Mouse (Mus musculus): ENCODE data around the gene Actr3. TPM values are rescaled to one million over a fixed set of nuclear protein-coding genes. Genes with fewer than 3 reads are reported as not detected.

Actr3 gene
- polyA plus RNA-seq, 1 experiment from 2014 or later, result 356 TPM

Other genes with a start within 250 kb of the Actr3 start
- 54.5 and 56.1 TPM in 2 replicates for gene Slc35f5, start 124.9 kb upstream of the Actr3 start, polyA plus RNA-seq (2015; fragmentation: Nextera tagmentation; extraction: Ambion mirVana)
- 6.3 and 7.2 TPM in 2 replicates for gene Gpr39, start 241.3 kb upstream of the Actr3 start, polyA plus RNA-seq (2015; fragmentation: Nextera tagmentation; extraction: Ambion mirVana)